Mouse (Mus musculus) megakaryocyte progenitor cell, adult 5-6 weeks (primary cell): Measurements from ENCODE around the gene 2310033P09Rik. TPM values are rescaled to one million over a fixed set of nuclear protein-coding genes. Genes with fewer than 3 reads are reported as not detected.
A peak's percentile ranks its signal among the peaks of the same experiment; 100 is the strongest.

Source experiments
- ATAC-seq: replicated peaks from 2 replicates; pipeline ENCODE4 v1.8.0; 2016; ENCODE audit warnings: mild to moderate bottlenecking, moderate TSS enrichment, inconsistent platforms; ENCODE audit not compliant: poor library complexity
- total RNA-seq, 2 experiments: library from RNA; stranded (forward) in 1 of 2; stranded (reverse) in 1 of 2; fragments of 157-497, 149-512 nt in 1 of 2; fragments of 200-1000 nt in 1 of 2; gene quantifications; 2 replicates each; pipeline versions ENCODE4 v1.2.3 to v1.2.4; 2015 to 2017

The 2310033P09Rik gene
- total RNA-seq (2015) (14.9 and 17.9 TPM in 2 replicates), total RNA-seq (2017) (8.7 and 17.8 TPM in 2 replicates)

DNA sequence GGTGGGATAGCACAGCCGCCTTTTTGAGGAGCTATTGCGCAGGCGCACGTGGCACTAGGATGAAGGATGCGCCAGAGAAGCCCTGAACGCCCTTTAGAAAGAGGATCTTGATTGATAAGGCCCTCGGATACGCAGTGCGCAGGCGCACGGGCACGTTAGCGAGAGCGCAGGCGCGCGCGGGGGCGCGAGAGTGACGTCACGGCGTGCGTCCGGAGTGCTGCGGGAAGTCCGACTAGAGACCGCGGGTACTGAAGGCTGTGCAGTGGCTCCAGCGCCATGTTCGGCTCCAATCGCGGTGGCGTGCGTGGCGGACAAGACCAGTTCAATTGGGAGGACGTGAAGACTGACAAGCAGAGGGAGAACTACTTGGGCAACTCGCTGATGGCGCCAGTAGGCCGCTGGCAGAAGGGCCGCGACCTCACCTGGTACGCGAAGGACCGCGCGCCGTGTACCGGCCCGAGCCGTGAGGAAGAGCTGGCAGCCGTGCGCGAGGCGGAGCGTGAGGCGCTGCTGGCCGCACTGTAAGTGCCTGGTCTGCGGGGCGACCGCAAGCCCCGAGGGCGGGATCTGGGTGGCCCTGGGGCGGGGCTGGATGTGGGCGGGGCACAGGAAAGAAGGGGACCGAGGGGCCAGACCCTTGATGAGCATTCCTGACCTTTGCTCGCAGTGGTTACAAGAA lies at the start of gene 2310033P09Rik:
Gene 2310033P09Rik, plus strand, starts transcription at position 169 of the 679 bp plus-strand sequence.
- peak; percentile 70 for ATAC-seq

DNA sequence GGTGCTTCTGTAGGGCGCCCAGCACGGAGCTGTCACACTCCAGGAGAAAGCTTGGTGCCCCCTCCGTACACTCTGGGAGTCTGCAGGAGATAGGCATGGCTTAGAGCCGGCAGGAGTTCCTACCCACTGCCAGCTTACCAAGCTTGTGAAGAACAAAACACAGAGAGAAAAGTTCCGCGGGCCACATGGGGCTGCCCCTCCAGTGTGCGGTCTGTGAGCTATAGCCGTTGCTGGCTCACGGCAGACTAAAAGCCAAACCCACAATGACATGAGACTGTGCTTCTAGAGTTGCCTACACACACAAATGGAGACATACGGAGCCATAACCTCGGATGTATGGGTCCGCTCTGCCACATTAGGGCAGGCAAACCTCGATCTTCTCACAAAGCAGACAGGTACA lies 49.0 kb upstream of the 2310033P09Rik start:
- ATAC-seq = no peak

DNA sequence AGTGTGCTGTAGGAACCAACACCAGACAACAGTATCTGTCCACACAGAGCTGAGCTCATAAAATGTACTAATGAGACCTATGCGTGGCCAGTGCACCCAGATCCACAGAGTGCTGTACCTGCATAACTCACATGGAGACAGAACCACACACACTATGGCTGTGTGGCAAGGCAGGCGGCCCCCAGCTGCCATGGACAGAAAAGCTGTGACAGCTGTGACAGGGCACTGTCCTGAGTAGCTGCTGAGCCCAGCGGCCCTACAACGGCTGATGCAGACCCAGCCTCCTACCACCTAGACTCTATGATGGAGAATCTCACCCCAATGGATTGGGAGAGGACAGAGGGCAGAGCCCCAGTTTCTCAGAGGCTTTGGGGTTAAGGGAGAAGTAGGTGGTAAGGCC lies 48.6 kb upstream of the 2310033P09Rik start:
- ATAC-seq = no peak

DNA sequence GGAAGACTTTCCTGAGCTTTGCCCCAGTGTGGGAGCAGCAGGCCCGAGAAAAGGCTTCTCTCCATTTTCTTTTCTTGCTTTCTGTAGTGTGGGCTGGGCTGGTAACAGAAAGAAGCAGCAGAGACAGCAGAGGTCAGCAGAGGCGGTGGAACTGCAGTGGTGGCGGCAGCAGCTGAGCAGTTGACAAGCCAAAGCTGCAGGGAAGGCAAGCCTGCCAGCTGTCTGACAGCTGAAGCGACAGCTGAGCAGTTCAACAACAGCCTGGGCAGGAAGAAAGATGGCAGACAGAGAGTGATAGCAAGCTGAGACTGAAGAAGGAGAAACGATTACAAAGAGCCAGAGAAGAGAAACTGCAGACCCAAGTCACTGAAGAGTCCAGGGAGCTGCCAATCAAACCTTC lies 46.7 kb upstream of the 2310033P09Rik start:
- ATAC-seq = no peak

DNA sequence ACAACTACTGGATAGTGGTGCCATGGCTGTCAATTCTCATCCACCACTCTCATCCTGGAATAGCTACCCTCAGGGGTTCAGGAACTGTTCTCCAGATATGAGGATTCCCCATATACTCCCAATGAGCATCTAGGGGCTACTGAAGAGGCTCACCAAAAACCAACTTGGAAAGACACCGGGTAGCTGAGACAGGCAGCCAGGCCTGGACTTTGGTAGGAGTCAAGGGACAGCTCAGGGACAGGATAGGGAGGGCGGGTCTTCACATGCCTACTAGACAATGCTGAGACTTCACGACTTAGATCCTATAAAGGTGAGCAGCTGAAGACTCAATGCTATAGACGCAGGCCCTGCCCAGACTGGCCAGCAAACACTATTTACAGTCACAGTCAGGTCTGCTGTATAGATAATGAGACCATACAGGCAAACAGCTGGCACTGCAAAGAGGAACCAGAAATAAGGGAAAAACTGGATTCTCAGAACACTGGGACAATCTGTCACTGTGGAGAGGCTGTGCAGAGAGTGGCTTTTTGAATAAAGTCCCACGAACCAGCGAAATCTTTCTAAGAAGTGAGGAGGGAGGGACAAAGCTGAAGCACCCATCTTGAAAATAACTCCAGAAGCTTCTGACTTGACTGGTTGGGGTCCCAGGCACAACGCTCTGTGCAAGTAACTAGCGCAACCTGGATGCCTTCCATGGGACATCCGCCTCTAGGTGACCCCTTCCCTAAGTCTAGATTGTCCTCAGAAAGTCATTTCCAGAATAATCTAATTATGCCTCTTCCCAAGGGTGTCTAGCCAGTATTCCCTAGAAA lies 45.5 kb upstream of the 2310033P09Rik start:
- no peak for ATAC-seq

DNA sequence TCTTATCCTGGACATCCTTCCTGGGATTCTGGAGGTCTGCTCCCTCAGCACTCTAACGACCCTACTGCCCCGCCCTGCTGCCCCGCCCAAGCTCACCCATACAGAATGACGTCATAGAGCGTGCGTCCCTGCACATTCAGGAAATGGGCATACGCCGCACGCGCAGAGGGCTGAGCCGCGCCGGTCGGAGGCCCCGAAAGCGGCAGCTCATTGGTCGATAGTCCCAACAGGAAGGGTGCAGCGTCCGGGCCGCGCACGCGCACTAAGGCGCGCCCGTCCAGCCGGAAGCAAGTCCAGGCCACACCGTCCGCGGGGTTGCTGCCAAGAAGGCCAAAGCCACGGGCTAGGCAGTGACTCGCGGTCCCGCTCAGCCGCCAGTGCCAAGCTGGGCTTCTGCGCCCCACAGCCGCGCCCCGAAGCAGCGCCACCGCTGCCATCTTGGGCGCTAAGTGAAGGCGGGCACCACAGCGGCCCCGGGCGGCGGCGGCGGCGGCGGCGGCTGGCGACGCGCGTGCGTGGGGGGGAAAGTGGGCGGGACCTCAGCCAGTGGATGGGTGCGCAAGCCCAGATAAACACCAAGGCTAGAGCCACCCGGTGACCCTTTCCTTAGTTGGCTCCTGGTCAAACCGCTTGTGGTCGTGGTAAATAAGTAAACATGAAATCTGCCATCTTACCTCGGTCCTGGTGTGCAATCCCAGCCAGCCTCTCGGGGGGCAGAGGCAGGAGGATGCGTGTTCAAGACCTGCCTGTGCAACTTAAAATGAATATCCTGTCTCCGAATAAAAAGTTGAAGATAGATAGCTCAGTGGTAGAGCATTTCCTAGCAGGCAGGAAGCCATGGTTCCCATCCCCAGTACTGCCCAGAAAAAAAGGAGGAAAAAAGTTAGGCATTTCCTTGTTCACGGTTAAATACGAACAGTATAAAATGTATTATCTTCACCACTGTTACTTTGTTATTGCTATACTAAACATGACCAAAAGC lies 44.6 kb upstream of the 2310033P09Rik start, which contains the start of gene Iba57:
Gene Iba57, minus strand, starts transcription at position 485 of the 982 bp plus-strand sequence.
- ATAC-seq = peak; percentile 84

DNA sequence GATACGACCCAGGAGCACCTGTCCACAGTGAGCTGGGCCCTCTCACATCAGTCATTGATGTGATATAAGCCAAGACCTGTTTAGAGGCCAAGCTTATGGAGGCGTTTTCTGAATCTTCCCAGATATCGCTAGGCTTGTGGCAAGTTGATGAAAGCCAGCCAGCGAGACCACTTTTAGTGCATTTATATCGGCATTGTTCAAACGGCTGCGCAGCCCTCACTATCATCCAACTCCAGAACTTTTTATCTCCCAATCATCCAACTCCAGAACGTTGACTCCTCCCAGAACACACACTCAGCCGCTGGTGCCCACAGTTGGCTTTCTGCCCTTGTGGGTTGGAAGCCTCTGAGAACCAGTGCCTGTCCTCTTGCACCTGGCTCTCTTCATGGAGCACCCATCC lies 43.7 kb upstream of the 2310033P09Rik start:
- ATAC-seq = peak; percentile 69

DNA sequence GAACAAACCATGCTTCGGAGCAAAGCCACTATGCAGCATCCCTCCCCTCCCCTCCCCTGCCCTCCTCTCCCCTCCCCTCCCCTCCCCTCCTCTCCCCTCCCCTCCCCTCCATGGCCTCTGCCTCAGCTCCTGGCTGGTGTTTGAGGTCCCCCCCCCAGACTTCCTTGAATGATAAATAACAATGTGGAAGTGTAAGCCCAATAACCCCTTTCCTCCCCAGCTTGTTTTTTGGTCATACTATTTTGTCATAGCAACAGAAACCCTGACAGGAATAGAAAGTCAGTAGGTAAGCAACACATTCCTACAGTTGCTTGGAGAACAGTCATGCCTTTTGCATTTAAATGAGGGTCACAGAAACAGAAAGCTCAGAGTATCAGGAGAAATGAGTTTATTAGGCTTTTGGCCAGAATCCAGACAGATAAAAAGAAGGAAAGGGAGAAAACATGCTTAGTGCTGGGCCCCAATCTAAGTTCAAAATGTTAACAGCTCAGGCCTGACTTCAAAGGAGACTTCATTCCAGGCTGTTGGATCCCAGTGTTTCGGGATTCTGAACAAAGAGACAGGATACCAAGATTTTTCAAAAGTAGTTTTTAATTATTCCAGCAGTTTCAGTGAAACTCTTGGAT lies 42.4 kb upstream of the 2310033P09Rik start:
- no peak for ATAC-seq

DNA sequence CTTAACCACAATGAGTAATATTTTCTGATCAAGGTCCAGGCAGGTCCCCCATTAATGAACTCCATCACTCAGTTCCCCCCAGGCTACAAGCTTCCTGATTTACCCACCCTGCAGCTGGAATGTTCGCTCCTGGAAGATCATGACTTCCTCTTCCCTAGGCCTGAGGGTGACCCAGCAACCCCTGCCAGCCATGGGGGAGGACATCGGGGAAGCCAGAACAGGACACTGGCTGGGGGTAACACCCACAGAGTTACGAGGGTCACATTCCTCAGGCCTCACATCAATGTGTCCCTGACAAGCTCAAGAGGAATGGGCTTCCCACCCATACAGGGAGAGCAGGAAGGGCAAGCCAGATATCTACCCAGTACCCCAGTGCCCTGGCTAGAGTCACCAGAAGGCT lies 38.3 kb upstream of the 2310033P09Rik start:
- no peak for ATAC-seq

DNA sequence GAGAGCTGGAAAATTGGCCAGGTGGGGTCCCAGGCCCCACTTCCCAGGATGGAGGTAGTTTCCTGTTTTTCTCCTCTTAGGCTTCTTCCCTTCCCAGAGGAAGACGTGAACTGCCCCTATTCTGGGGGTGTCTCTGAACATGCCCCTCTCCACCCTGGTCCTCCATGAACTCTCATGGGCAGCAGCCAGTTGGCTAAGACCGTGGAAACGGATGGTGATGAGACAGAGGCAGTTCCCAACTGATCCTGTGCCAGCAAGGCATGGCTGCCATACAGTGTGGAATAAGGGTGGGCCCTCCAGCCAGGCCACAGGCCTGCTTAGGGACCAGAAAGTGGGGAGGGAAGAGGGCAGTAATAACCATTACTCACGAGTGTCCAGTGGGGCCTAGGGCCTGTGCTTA lies 37.6 kb upstream of the 2310033P09Rik start:
- ATAC-seq = no peak

DNA sequence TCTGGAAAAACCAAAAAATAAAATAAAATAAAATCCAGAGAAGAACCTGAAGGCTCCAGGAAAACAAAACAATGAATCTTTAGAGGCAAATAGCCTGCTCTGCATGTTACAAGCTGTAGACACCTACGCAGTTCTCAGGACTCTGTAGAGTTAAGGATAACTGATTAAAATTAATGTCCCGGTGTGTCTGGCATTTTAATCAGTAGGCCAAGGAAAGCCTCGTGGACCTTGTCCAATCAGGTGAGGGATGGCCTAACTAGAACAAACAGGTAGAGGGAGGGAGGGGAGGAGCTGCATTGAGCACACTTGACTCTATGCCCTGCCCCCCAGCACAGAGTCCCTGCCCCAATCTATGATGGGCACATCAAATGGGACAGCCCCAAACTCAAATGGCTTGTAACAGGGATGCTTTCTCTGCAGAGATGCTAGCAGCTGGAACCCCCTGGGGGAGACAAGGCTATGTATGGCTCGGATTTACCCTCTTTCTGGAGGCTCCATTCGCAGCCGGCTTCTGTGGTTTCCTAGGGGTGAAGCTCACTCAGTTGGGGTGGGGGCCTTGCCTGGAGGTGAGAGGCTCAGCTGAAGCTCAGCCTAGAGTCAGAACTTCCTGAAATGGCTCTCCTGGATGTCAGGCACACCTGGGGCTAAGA lies 33.8 kb upstream of the 2310033P09Rik start:
- no peak for ATAC-seq

DNA sequence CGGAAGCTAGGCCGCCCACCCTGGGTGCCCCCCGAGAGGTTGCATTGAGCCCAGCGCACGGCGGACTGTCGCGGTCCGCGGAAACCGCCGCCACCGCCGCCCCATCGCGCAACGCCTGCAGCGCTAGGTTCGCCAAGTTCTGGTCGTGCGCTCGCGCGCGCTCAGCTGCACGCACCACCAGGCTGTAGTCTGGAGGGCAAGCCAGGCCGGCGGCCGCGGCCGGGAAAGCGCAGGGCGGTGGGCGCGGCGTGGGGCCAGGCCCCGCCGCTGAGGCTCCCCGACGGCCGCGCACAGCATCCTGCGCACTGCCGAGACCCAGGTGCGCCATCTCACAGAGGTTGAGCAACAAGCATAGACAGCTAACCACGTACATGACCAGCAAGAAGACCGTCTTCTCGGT lies 31.6 kb upstream of the 2310033P09Rik start:
- no peak for ATAC-seq

DNA sequence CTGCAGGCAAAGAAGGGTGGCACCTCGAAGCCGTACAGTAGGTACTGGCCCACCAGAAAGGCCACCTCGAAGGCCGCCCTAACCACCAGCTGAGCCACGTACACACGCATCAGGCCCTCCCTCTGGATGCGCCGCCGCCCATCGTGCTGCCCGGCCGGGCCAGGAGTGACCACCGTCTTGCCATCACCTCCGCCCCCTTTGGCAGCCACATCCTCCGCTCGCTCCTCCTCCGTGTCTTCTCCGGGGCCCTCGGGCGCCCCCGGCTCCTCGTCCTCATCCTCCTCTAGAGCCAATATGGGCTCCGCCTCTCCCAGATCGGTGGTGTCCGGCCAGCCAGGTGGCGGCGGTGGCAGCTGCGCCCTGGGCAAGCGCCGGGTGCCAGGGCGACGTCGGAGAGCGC lies 31.2 kb upstream of the 2310033P09Rik start:
- ATAC-seq = no peak

DNA sequence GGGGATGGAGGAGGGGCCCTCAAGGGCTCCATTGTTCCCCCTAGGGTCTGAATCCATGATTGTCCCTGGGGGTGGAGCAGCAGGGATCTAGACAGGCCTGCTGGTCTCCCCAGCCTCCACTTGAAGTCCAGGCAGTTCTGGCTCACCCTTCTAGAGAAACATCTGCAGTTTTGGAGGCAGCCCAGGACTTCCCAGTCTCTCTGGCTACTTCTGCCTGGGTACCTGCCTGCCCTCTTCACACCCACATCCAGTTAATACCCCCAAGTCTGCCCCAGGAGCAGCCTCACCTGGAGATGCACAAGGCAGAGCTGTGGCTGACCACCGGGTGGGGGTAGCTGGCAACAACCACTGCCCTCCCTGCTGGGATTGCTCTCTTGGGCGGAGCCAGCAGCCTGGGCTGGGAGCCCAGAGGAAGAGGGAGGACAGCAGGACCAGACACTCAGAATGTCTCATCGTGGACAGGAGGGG lies 25.2 kb upstream of the 2310033P09Rik start, which contains the start of gene Gjc2:
Gene Gjc2, minus strand, starts transcription at position 350 of the 468 bp plus-strand sequence.
- ATAC-seq = no peak

DNA sequence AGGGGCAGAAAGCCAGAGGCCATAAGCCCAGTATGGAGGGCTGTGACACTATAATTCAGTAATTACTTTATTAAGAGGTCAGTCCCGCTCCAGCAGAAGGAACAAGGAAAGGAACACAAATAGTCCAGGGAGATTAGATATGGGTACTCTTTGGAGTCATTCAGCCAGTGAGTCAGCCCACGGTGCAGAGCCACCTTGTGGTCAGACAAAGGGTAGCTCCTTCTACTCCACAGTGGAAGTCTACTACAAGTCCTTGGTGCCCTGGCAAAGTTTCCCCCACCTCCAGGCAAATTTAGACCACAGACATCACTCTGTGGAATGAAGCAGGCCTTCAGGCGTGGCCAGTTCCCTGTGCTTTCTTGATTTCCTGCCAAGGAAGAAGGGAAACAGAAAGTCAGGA lies 24.3 kb upstream of the 2310033P09Rik start:
- peak; percentile 85 for ATAC-seq

DNA sequence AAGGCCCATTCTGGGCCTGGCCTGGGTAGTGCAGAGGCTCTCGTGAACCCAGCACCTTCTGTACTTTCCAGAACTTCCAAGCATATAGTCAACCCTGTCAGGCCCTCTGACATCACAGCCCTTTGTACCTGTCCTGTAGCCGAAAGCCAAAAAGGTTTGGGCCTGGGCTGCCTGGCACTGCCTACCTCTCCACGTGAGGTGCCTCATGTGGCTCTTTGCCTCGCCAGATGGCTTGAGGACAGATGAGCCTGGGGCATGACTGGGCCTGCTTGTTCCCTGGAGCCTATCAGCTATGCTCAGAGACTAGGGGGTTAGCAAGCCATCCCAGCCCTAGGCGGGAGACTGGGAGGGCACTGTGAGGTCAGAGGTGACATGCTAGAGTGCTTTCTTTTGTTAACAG lies 22.6 kb upstream of the 2310033P09Rik start:
- ATAC-seq = no peak

DNA sequence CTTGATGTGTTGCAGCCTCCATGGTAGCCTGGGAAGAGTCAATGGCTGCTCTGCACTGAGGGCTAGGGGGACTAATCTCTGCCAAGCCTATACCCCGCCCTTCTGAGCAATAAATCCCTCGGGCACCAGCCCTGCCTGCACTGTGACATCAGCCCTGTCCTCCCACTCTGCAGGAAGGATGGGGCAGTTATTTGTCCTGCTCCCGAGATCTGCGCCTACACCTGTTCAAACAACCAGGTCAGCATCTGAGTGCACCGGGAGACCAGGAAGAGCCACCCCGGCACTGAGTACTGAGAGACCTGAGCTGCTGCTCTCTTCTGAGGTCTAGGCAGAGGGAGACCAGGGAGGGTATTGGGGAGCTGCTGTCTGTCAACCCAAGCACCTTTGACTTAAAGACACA lies 20.4 kb upstream of the 2310033P09Rik start:
- ATAC-seq = no peak

DNA sequence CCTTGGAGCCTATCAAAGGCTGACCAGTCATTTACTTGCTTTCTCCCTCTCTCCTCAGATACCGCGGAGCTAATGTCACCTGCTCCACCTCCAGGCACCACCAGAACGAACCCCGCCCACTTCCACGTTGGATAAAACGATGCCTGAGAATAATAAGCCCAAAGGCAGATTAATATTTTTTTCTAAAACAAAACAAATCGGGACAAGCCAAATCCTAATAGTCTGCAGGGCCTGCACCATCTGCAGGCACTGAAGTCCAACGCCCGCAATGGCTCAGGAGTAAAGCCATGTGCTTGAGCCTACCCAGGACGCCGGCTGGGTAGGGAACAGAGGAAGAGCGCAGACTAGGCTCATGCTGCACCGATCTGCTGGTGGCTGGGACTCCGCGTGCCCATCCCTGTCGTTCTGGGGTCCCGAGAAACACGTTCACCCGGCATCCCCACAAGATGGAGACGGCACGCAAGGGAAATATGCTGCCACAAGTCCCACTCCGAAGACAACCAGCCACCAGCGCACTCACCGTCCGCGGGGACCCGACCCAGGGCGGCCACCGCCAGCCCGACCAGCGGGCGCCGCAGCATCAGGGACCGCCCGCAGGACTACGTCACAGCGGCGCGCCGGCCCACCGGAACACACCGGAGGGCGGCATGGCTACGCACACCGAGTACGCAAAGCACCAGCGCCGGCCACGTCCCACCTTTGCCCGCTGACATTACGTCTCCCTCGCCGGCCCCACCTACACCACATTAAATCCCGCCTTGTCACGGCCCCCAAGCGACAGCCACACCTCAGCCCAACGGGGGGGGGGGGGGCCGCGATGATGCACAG lies 16.7 kb upstream of the 2310033P09Rik start:
- ATAC-seq = peak; percentile 97

DNA sequence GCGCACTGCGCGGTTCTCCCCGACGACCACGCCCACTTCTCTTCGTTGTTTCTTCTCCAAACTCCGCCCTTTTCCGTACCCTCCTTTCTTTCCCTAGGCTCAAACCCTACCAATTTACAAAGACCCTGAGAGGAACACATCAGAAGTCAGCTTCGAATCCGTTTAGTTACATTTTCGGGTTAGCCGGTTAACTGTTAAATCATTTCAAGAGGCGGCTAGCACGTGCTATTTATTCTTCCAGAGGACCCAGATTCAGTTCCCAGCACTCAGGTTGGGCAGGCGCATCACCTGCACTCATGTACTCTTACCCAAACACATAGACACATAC lies 16.1 kb upstream of the 2310033P09Rik start, which contains the start of gene Guk1:
Gene Guk1, minus strand, starts transcription at position 154 of the 328 bp plus-strand sequence.
- ATAC-seq = no peak
